Mouse (Mus musculus) limb, embryonic 14.5 days (tissue): ENCODE results near the gene Bcl11b. TPM values are rescaled to one million over a fixed set of nuclear protein-coding genes. Genes with fewer than 3 reads are reported as not detected.

Experiments
- ATAC-seq: fragments of 200-750 bp; cut with Nextera tagmentation; 2 replicates; pipeline ENCODE4 v1.8.0; 2017; ENCODE audit warnings: low read depth, moderate number of reproducible peaks, moderate TSS enrichment; ENCODE audit not compliant: low FRiP score
- DNase-seq: peaks from one replicate; pipeline ENCODE4 v3.0.0-alpha.2; 2015; ENCODE audit warnings: low spot score
- H3K27ac ChIP-seq: fragments of 300-500 bp; sonication (generic); replicated peaks from 2 replicates; pipeline ENCODE4 v1.5.1; 2014; ENCODE audit warnings: low read depth, mild to moderate bottlenecking, low read length, moderate library complexity, mixed read lengths
- H3K27me3 ChIP-seq: fragments of 300-500 bp; sonication (generic); 2 replicates; pipeline ENCODE4 v1.6.1; 2014; ENCODE audit warnings: low read length, mixed read lengths; ENCODE audit not compliant: control insufficient read depth, insufficient read depth
- H3K36me3 ChIP-seq: fragments of 300-500 bp; sonication (generic); 2 replicates; pipeline ENCODE4 v1.6.1; 2014; ENCODE audit warnings: mild to moderate bottlenecking, low read length, moderate library complexity, mixed read lengths; ENCODE audit not compliant: control insufficient read depth, insufficient read depth
- H3K4me1 ChIP-seq: fragments of 300-500 bp; sonication (generic); 2 replicates; pipeline ENCODE4 v1.6.1; 2014; ENCODE audit warnings: antibody characterized with exemption, low read length, mixed read lengths; ENCODE audit not compliant: control insufficient read depth, insufficient read depth
- H3K4me2 ChIP-seq: fragments of 300-500 bp; sonication (generic); replicated peaks from 2 replicates; pipeline ENCODE4 v1.6.1; 2014; ENCODE audit warnings: low read depth, mild to moderate bottlenecking, low read length, moderate library complexity; ENCODE audit not compliant: severe bottlenecking
- H3K4me3 ChIP-seq: fragments of 300-500 bp; sonication (generic); replicated peaks from 2 replicates; pipeline ENCODE4 v1.5.1; 2014; ENCODE audit warnings: low read length
- H3K9ac ChIP-seq: fragments of 300-500 bp; sonication (generic); 2 replicates; pipeline ENCODE4 v1.6.1; 2014; ENCODE audit warnings: mild to moderate bottlenecking, low read depth, low read length, moderate library complexity; ENCODE audit not compliant: severe bottlenecking
- H3K9me3 ChIP-seq: fragments of 300-500 bp; sonication (generic); 2 replicates; pipeline ENCODE4 v1.6.1; 2016; ENCODE audit warnings: low read length; ENCODE audit not compliant: control insufficient read depth
- POLR2A ChIP-seq: fragments of 200-500 bp; IDR thresholded peaks from 2 replicates; pipeline ENCODE4 v1.8.0; 2012; ENCODE audit warnings: inconsistent platforms, mild to moderate bottlenecking, moderate library complexity, borderline replicate concordance; ENCODE audit not compliant: insufficient read depth, insufficient read length; ENCODE audit errors: extremely low read depth
- WGBS: fragments of 180-500 bp; shearing (Covaris S2); extraction: QIAGEN DNeasy Blood & Tissue Kit; methylation state at CpG from one replicate; pipeline ENCODE4 v1.1.7; 2014; 5-methylcytosine and 5-hydroxymethylcytosine counted together
- polyA plus RNA-seq, 2 experiments: library from polyadenylated mRNA; depleted of rRNA in 1 of 2; stranded (reverse) in 1 of 2; unstranded in 1 of 2; fragments of >200 nt; fragmentation: Nextera tagmentation in 1 of 2; extraction: Ambion mirVana in 1 of 2; gene quantifications; 2 replicates each; pipeline versions ENCODE4 v1.2.1 to v1.2.3; 2012 to 2014

Bcl11b gene
- polyA plus RNA-seq, 2 experiments, result 16.0 to 26.7 TPM

GRCm38 (mm10) chr12:107936406-107936805 is 67.0 kb downstream of the Bcl11b start:
- Histone ChIP-seq H3K27me3 (no peaks in the 10 kb centered on the region), H3K9me3 (no peaks in the 10 kb centered on the region), H3K4me3 (no peak overlapping the region), H3K4me1 (peaks cover 18% of the 10 kb centered on the region), H3K36me3 (no peaks in the 10 kb centered on the region), H3K27ac (no peak overlapping the region), H3K4me2 (no peak overlapping the region), H3K9ac (no peak overlapping the region)
- 73% methylated on average over 7 of the region's 7 CpGs for WGBS
- TF ChIP-seq POLR2A, result no peak
- no peak for ATAC-seq
- DNase-seq, result no peak

- Histone ChIP-seq H3K9me3 (no peaks in the 10 kb centered on the region), H3K27me3 (no peaks in the 10 kb centered on the region), H3K4me3 (no peak overlapping the region), H3K36me3 (no peaks in the 10 kb centered on the region), H3K27ac (no peak overlapping the region), H3K9ac (no peak overlapping the region), H3K4me2 (no peak overlapping the region), H3K4me1 (peaks cover 30% of the 10 kb centered on the region)
- WGBS, result 82% methylated on average over 19 of the region's 19 CpGs
- DNase-seq (no peak), ATAC-seq (no peak)
- no peak for TF ChIP-seq POLR2A
Observed at GRCm38 (mm10) chr12:107934831-107935437, 68.5 kb downstream of the Bcl11b start.

- TF ChIP-seq POLR2A, result no peak
- peaks cover 56% of the 10 kb centered on the region for H3K4me1 ChIP-seq
- no peaks in the 10 kb centered on the region for H3K36me3 ChIP-seq
- no peak overlapping the region for H3K9ac ChIP-seq
- 34% methylated on average over 12 of the region's 12 CpGs for WGBS
- DNase-seq (no peak), ATAC-seq (no peak)
- H3K9me3 ChIP-seq, result no peaks in the 10 kb centered on the region
- no peaks in the 10 kb centered on the region for H3K27me3 ChIP-seq
- no peak overlapping the region for H3K4me3 ChIP-seq
- H3K4me2 ChIP-seq, result no peak overlapping the region
- H3K27ac ChIP-seq, result no peak overlapping the region
Observed at GRCm38 (mm10) chr12:107932140-107932539, 71.3 kb downstream of the Bcl11b start.

- Histone ChIP-seq H3K27ac (no peak overlapping the region), H3K36me3 (no peaks in the 10 kb centered on the region), H3K4me1 (peaks cover 56% of the 10 kb centered on the region), H3K9ac (no peak overlapping the region), H3K4me2 (peak overlapping the region; percentile 33; the same call in 1 of the 2 replicates), H3K27me3 (no peaks in the 10 kb centered on the region), H3K4me3 (no peak overlapping the region), H3K9me3 (no peaks in the 10 kb centered on the region)
- DNase-seq (no peak), ATAC-seq (no peak)
- 60% methylated on average over 5 of the region's 5 CpGs for WGBS
- TF ChIP-seq POLR2A, result no peak
Observed at GRCm38 (mm10) chr12:107931476-107931875, 71.9 kb downstream of the Bcl11b start.

GRCm38 (mm10) chr12:107930611-107931350 is 72.6 kb downstream of the Bcl11b start:
- no peaks in the 10 kb centered on the region for H3K36me3 ChIP-seq
- no peak overlapping the region for H3K4me3 ChIP-seq
- H3K9ac ChIP-seq, result no peak overlapping the region; the same call in 1 of the 2 replicates
- peak overlapping the region; percentile 33 for H3K4me2 ChIP-seq
- no peaks in the 10 kb centered on the region for H3K9me3 ChIP-seq
- DNase-seq (peak; percentile 89), ATAC-seq (peak; percentile 74)
- peaks cover 56% of the 10 kb centered on the region for H3K4me1 ChIP-seq
- no peaks in the 10 kb centered on the region for H3K27me3 ChIP-seq
- 34% methylated on average over 28 of the region's 28 CpGs for WGBS
- no peak for TF ChIP-seq POLR2A
- peak overlapping the region; percentile 34 for H3K27ac ChIP-seq
